Comparison of ENCODE assay signal across 8 mouse cellular contexts in the genomic region with DNA sequence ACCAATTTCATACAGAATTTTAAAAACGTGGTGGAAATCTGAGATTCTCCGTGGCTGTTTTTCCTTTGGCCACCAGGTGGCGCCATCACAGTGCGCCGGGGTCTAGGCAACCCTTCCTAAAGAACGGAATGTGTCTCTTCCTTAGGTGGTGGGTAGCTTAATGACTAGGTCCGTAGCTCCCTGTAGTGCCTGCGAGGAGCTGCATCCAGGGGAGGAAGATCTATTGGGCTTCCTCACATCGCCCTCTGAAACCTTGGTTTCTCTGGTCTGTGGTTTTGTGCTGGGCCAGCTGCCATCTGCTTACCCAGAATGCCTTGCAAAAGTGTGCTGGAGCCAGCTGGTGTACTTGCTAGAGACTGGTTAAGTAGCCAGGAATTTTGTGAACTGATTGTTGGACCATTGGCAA.
A peak's percentile ranks its signal among the peaks of the same experiment; 100 is the strongest.
DNase-seq lines count a peak whose midpoint lies in the region; ATAC-seq and TF ChIP-seq lines count a peak whose summit lies in the region.

No protein-coding gene starts in this region.

- WGBS in hindbrain, embryonic 12.5 days = 4% methylated on average over 9 of the region's 9 CpGs
- WGBS in lung, postnatal 0 days = 4% methylated on average over 9 of the region's 9 CpGs

- TF ChIP-seq EP300 in lung, postnatal 0 days (IDR thresholded peaks at IDR 0.05) = no peak

- H3K27ac ChIP-seq in hindbrain, embryonic 12.5 days = no peak overlapping the region
- H3K27ac ChIP-seq in lung, postnatal 0 days (ENCODE audit: low read length) = no peak overlapping the region

- peak overlapping the region; percentile 9; the same call in 1 of the 2 replicates for H3K4me3 ChIP-seq in hindbrain, embryonic 12.5 days
- no peak overlapping the region for H3K4me3 ChIP-seq in lung, postnatal 0 days (ENCODE audit: low read depth, low read length)

- no peaks in the 10 kb centered on the region for H3K27me3 ChIP-seq in hindbrain, embryonic 12.5 days
- no peaks in the 10 kb centered on the region for H3K27me3 ChIP-seq in lung, postnatal 0 days (replicated peaks; ENCODE audit: insufficient read depth, low read length)

- DNase-seq in adipocyte (ENCODE audit: low spot score) = peak; percentile 72
- peak; percentile 90 to 92 for DNase-seq in cerebellum, postnatal 10 days
- peak; percentile 63 to 64 for DNase-seq in frontal cortex, postnatal 25 days (ENCODE audit: low spot score in 2 of 2)
- peak; percentile 88 to 93 for DNase-seq in layer of hippocampus, postnatal 14 days (ENCODE audit: low spot score in 2 of 2)
- peak; percentile 60 for DNase-seq in lung, postnatal 0 days (ENCODE audit: low spot score)
- peak; percentile 75 to 80 for DNase-seq in right cerebral cortex, adult 2 months (ENCODE audit: low spot score in 2 of 2)
- no peak for DNase-seq in natural killer cell, adult 2 months (ENCODE audit: low spot score in 2 of 2)

- H3K4me1 ChIP-seq in hindbrain, embryonic 12.5 days = 0 out of 2 replicates have a peak, but pooled peaks cover 3% of the 10 kb centered on the region
- no peaks in the 10 kb centered on the region for H3K4me1 ChIP-seq in lung, postnatal 0 days (ENCODE audit: insufficient read depth, low read depth, low read length)

- peak overlapping the region; percentile 34 for H3K4me2 ChIP-seq in hindbrain, embryonic 12.5 days (replicated peaks)
- H3K4me2 ChIP-seq in lung, postnatal 0 days (replicated peaks; ENCODE audit: low read depth, low read length) = peak overlapping the region; percentile 41; the same call in 1 of the 2 replicates

- peak; percentile 92 for TF ChIP-seq CTCF in lung, postnatal 0 days (IDR thresholded peaks at IDR 0.05)

- no peak for ATAC-seq in hindbrain, embryonic 12.5 days (ENCODE audit: low FRiP score)
- peak; percentile 33; the same call in 1 of the 2 replicates for ATAC-seq in lung, postnatal 0 days

- no peaks in the 10 kb centered on the region for H3K9me3 ChIP-seq in hindbrain, embryonic 12.5 days (replicated peaks)
- no peaks in the 10 kb centered on the region for H3K9me3 ChIP-seq in lung, postnatal 0 days (ENCODE audit: low read length)

- no peaks in the 10 kb centered on the region for H3K36me3 ChIP-seq in hindbrain, embryonic 12.5 days
- no peaks in the 10 kb centered on the region for H3K36me3 ChIP-seq in lung, postnatal 0 days (ENCODE audit: insufficient read depth, low read length)

- H3K9ac ChIP-seq in hindbrain, embryonic 12.5 days = no peak overlapping the region
- H3K9ac ChIP-seq in lung, postnatal 0 days (replicated peaks; ENCODE audit: low read depth) = no peak overlapping the region

Comparison
In these comparisons a context has a peak if more than half of its experiments do, and no peak if none do; other contexts are left out.
1. DNase-seq: peak in adipocyte (single experiment), cerebellum, postnatal 10 days (2 of 2), frontal cortex, postnatal 25 days (2 of 2), layer of hippocampus, postnatal 14 days (2 of 2), lung, postnatal 0 days (single experiment) and right cerebral cortex, adult 2 months (2 of 2); none in natural killer cell, adult 2 months (0 of 2).